Mouse (Mus musculus) erythroblast, embryonic 14.5 days (primary cell): Measurements from ENCODE around the gene Cers2.
"Not testable (repeated sequence)": the region's sequence is repeated elsewhere in the genome, so short reads cannot be mapped to it uniquely, and the experiment has no call there.

Source experiments
- GATA1 ChIP-seq: IDR thresholded peaks from 2 replicates; pipeline ENCODE4 v1.6.1; 2012; ENCODE audit warnings: low read length, inconsistent platforms, mixed read lengths
- TAL1 ChIP-seq: IDR thresholded peaks from 3 replicates; pipeline ENCODE4 v1.6.1; 2012; ENCODE audit warnings: low read length, inconsistent platforms, mixed read lengths

- not testable (repeated sequence) for TF ChIP-seq GATA1, TAL1
These were observed 45.7 kb downstream of the Cers2 start for GRCm38 (mm10) chr3:95360276-95360675.
